Mouse (Mus musculus) CH12.LX (cell line): ENCODE results near the gene Ppp1r35. TPM values are rescaled to one million over a fixed set of nuclear protein-coding genes. Genes with fewer than 3 reads are reported as not detected.

Experiments used
- DNase-seq: peaks from one replicate; pipeline ENCODE4 v3.0.0-alpha.2; 2013; ENCODE audit errors: extremely low read depth
- H3K27ac ChIP-seq: 2 replicates; pipeline ENCODE4 v1.5.1; 2012; ENCODE audit warnings: low read depth, mild to moderate bottlenecking, control low read depth, moderate library complexity; ENCODE audit not compliant: insufficient read depth
- H3K27me3 ChIP-seq: replicated peaks from 2 replicates; pipeline ENCODE3; 2012; ENCODE audit warnings: inconsistent platforms
- H3K36me3 ChIP-seq, 2 experiments: replicated peaks in 1 of 2; 2 replicates each; pipeline versions ENCODE3 to v1.6.1; 2012; ENCODE audit warnings: inconsistent platforms in 1 of 2, low read length in 1 of 2, mild to moderate bottlenecking in 1 of 2, mixed read lengths in 1 of 2, moderate library complexity in 1 of 2; ENCODE audit not compliant: control insufficient read depth in 1 of 2, insufficient read depth in 1 of 2
- H3K4me1 ChIP-seq, 2 experiments: 2 replicates each; pipeline ENCODE4 v1.6.1; 2012; ENCODE audit warnings: inconsistent platforms in 1 of 2, moderate library complexity in 1 of 2; ENCODE audit not compliant: insufficient read depth in 2 of 2, control insufficient read depth in 1 of 2
- H3K4me2 ChIP-seq: 2 replicates; pipeline ENCODE4 v1.6.1; 2012; ENCODE audit warnings: low read depth, mild to moderate bottlenecking, control low read depth; ENCODE audit not compliant: poor library complexity, insufficient read depth, severe bottlenecking
- H3K4me3 ChIP-seq, 3 experiments: fragments of 150-350 bp in 1 of 3; sonication (generic) in 1 of 3; replicated peaks in 1 of 3; 2 replicates each; pipeline versions ENCODE3 to v1.5.1; 2011 to 2012; ENCODE audit warnings: low read depth in 2 of 3, low read length in 2 of 3, mild to moderate bottlenecking in 2 of 3, moderate library complexity in 2 of 3, control low read depth in 1 of 3, improper control_type of control experiment in 1 of 3, inconsistent platforms in 1 of 3, mixed read lengths in 1 of 3; ENCODE audit not compliant: poor library complexity in 1 of 3
- H3K79me2 ChIP-seq: replicated peaks from 2 replicates; pipeline ENCODE4 v1.6.1; 2012; ENCODE audit warnings: mild to moderate bottlenecking, moderate library complexity; ENCODE audit not compliant: control insufficient read depth, poor library complexity, insufficient read depth, severe bottlenecking; ENCODE audit errors: extremely low read depth
- H3K9ac ChIP-seq: 2 replicates; pipeline ENCODE4 v1.6.1; 2012; ENCODE audit warnings: low read depth, mild to moderate bottlenecking, control low read depth, moderate library complexity; ENCODE audit not compliant: insufficient read depth
- H3K9me3 ChIP-seq: replicated peaks from 2 replicates; pipeline ENCODE3; 2012; ENCODE audit warnings: low read length, inconsistent platforms, mixed read lengths
- CHD2 ChIP-seq: IDR thresholded peaks from 2 replicates; pipeline ENCODE4 v1.6.1; 2011; ENCODE audit warnings: low read length, improper control_type of control experiment
- CTCF ChIP-seq, 2 experiments: IDR thresholded peaks in 1 of 2; conservative IDR thresholded peaks in 1 of 2; 2 replicates each; pipeline ENCODE4 v1.5.1; 2011 to 2012; ENCODE audit warnings: low read depth in 2 of 2, low read length in 2 of 2, improper control_type of control experiment in 1 of 2, inconsistent platforms in 1 of 2, mild to moderate bottlenecking in 1 of 2, moderate library complexity in 1 of 2
- E2F4 ChIP-seq: IDR thresholded peaks from 2 replicates; pipeline ENCODE4 v1.6.1; 2011; ENCODE audit warnings: low read depth, low read length, improper control_type of control experiment; ENCODE audit not compliant: insufficient replicate concordance
- HCFC1 ChIP-seq: IDR thresholded peaks from 2 replicates; pipeline ENCODE4 v1.6.1; 2012; ENCODE audit warnings: low read depth, mild to moderate bottlenecking, inconsistent platforms, low read length, improper control_type of control experiment
- IRF4 ChIP-seq: IDR thresholded peaks from 2 replicates; pipeline ENCODE4 v1.6.1; 2014; ENCODE audit warnings: low read depth, mild to moderate bottlenecking, inconsistent platforms, low read length, improper control_type of control experiment
- JUN ChIP-seq: IDR thresholded peaks from 2 replicates; pipeline ENCODE4 v1.6.1; 2011; ENCODE audit warnings: low read depth, mild to moderate bottlenecking, low read length, improper control_type of control experiment, moderate library complexity; ENCODE audit not compliant: insufficient read depth
- KAT2A ChIP-seq: IDR thresholded peaks from 2 replicates; pipeline ENCODE4 v1.6.1; 2012; ENCODE audit warnings: low read length, improper control_type of control experiment, inconsistent platforms; ENCODE audit not compliant: insufficient replicate concordance
- MAX ChIP-seq: IDR thresholded peaks from 2 replicates; pipeline ENCODE4 v1.6.1; 2011; ENCODE audit warnings: low read length, improper control_type of control experiment
- MYC ChIP-seq: IDR thresholded peaks from 2 replicates; pipeline ENCODE4 v1.6.1; 2011; ENCODE audit warnings: low read depth, mild to moderate bottlenecking, improper control_type of control experiment, low read length
- NELFE ChIP-seq: IDR thresholded peaks from 2 replicates; pipeline ENCODE4 v1.6.1; 2011; ENCODE audit warnings: low read depth, low read length, improper control_type of control experiment
- NRF1 ChIP-seq: IDR thresholded peaks from 2 replicates; pipeline ENCODE4 v1.6.1; 2014; ENCODE audit warnings: low read depth, mild to moderate bottlenecking, inconsistent platforms, low read length, improper control_type of control experiment, moderate library complexity
- PAX5 ChIP-seq: IDR thresholded peaks from 2 replicates; pipeline ENCODE4 v1.6.1; 2012; ENCODE audit warnings: low read length, inconsistent platforms, mixed read lengths
- POLR2A ChIP-seq: IDR thresholded peaks from 2 replicates; pipeline ENCODE4 v1.6.1; 2011; ENCODE audit warnings: low read depth, mild to moderate bottlenecking, improper control_type of control experiment, low read length
- RAD21 ChIP-seq: IDR thresholded peaks from 2 replicates; pipeline ENCODE4 v1.6.1; 2011; ENCODE audit warnings: low read depth, mild to moderate bottlenecking, low read length, improper control_type of control experiment, moderate library complexity
- SMC3 ChIP-seq: IDR thresholded peaks from 2 replicates; pipeline ENCODE4 v1.6.1; 2011; ENCODE audit warnings: low read depth, low read length, improper control_type of control experiment
- TBP ChIP-seq: conservative IDR thresholded peaks from 2 replicates; pipeline ENCODE4 v1.6.1; 2011; ENCODE audit warnings: low read depth, low read length, improper control_type of control experiment
- TCF12 ChIP-seq: IDR thresholded peaks from 2 replicates; pipeline ENCODE4 v1.6.1; 2014; ENCODE audit warnings: low read depth, mild to moderate bottlenecking, inconsistent platforms, low read length, improper control_type of control experiment
- UBTF ChIP-seq: IDR thresholded peaks from 2 replicates; pipeline ENCODE4 v1.6.1; 2012; ENCODE audit warnings: low read depth, mild to moderate bottlenecking, inconsistent platforms, low read length, improper control_type of control experiment, moderate library complexity
- USF1 ChIP-seq: IDR thresholded peaks from 2 replicates; pipeline ENCODE4 v1.6.1; 2014; ENCODE audit warnings: low read depth, mild to moderate bottlenecking, inconsistent platforms, low read length, improper control_type of control experiment
- USF2 ChIP-seq: conservative IDR thresholded peaks from 2 replicates; pipeline ENCODE4 v1.6.1; 2011; ENCODE audit warnings: low read depth, low read length, improper control_type of control experiment
- ZC3H11A ChIP-seq: IDR thresholded peaks from 2 replicates; pipeline ENCODE4 v1.6.1; 2012; ENCODE audit warnings: low read depth, mild to moderate bottlenecking, inconsistent platforms, low read length, improper control_type of control experiment
- ZMIZ1 ChIP-seq: IDR thresholded peaks from 2 replicates; pipeline ENCODE4 v1.6.1; 2012; ENCODE audit warnings: low read depth, mild to moderate bottlenecking, inconsistent platforms, low read length, improper control_type of control experiment
- dilution Hi-C: fragments of 300-500 bp; cut with MboI; formaldehyde crosslinking; loops from 2 replicates; pipeline ENCODE4 v1.14.3; 2020; ENCODE audit warnings: low sequenced_read_pairs; ENCODE audit not compliant: extremely low pct_unique_long_range_greater_than_20kb, extremely low pct_ligation_motif_present
- in situ Hi-C: fragments of 300-500 bp; cut with MboI; formaldehyde crosslinking; loops from 3 replicates; pipeline ENCODE4 v1.14.3; 2019; ENCODE audit warnings: low sequenced_read_pairs, low pct_ligation_motif_present, low pct_unique_long_range_greater_than_20kb, mixed read lengths
- polyA plus RNA-seq: library from polyadenylated mRNA; unstranded; fragments of >175 nt; gene quantifications from 2 replicates; pipeline ENCODE4 v1.2.1, GENCODE M21; 2012; ENCODE audit warnings: low read depth; ENCODE audit not compliant: insufficient read length
- total RNA-seq, 2 experiments: library from RNA; depleted of rRNA; stranded (reverse); fragments of 300-350 nt in 1 of 2; fragments of >200 nt in 1 of 2; gene quantifications; 2 replicates each; pipeline ENCODE4 v1.2.3; 2012 to 2014

Ppp1r35 gene
- total and polyA plus RNA-seq, 3 experiments, result 17.3 to 34.6 (median 23.3) TPM

DNA sequence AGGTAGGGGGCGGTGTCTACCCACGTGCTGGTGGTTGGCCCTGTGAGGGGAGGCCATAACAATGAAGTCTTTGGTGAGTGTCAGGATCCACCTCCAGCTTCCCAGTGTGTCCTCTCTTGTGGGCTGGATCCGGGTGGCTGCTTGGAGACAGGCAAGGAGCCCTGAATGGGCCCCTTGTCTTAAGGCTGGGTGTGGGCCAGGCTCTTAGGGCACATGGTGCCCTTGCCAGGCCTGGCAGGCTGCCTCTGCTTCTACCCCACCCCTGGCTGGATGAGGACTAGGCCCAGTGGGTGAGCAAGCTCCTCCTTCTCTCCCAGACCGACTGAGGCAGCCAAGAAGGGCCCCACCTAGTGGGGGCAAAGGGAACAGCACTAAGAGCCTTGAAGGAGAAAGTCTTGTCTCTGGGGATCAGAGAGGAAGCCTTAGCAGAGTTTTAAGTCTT, 18.7 kb upstream of the Ppp1r35 start (continued):
- TF ChIP-seq PAX5, result no peak
- TF ChIP-seq NELFE, result no peak
- TF ChIP-seq USF1, result no peak
- peak; percentile 17; the same call in 1 of the 2 replicates for TF ChIP-seq HCFC1
- no peak for TF ChIP-seq USF2

DNA sequence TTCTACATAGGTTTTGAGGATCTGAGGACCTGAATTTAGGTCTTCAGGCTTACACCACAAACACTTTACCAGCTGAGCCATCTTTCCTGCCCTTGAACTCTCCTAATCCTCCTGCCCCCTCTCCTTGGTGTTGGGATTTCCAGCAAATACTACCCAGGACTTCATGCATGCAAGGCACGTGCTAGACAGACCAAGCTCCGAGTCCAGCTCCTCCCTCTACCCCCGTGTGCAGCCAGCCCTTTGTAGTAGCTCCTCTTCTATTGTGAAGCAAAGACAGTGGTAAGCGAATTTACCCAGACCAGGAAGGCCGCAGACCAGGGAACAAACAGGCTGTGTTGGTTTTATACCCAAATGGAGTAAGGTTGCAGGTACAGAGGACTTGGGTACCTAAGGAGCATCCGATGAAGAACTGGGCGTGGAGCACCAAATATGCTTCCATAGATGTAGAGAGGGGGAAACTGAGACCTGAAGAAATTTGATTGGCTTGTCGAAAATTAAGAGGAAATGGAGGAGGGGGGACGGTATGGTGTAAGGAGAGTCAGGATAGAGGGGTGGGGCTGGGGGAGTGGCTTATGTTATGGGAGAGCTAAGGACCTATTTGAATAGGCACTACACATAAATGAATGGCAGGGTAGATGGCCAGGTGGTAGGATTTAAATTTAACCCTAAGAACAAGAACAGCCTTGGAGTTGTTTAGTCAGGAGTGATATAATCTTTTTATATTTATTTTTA, 13.9 kb upstream of the Ppp1r35 start:
- Histone ChIP-seq H3K79me2 (no peaks in the 10 kb centered on the region), H3K9me3 (peaks cover 2% of the 10 kb centered on the region), H3K27ac (no peak overlapping the region), H3K27me3 (no peaks in the 10 kb centered on the region), H3K4me1 (peaks cover 2 to 8% of the 10 kb centered on the region in 2 experiments; a peak in 2 of 4 replicates), H3K4me2 (no peak overlapping the region), H3K9ac (no peak overlapping the region), H3K36me3 (peaks cover 1 to 20% of the 10 kb centered on the region in 2 experiments), H3K4me3 (no peak overlapping the region)
- in situ Hi-C loops (loop anchor here (5.0 to 25.0 kb wide), 2 partner anchors 112 to 252 kb away; partner anchors contain the start of genes Gigyf1 and Pop7), dilution Hi-C loops (no loop called here)
- no peak for DNase-seq
- no peak for TF ChIP-seq MAX
- no peak for TF ChIP-seq MYC
- TF ChIP-seq NRF1, result no peak
- TF ChIP-seq POLR2A, result no peak
- no peak for TF ChIP-seq UBTF
- TF ChIP-seq CHD2, result no peak
- no peak for TF ChIP-seq SMC3
- TF ChIP-seq IRF4, result no peak
- no peak for TF ChIP-seq RAD21
- no peak for TF ChIP-seq ZMIZ1
- TF ChIP-seq TBP, result no peak
- no peak for TF ChIP-seq KAT2A

DNA sequence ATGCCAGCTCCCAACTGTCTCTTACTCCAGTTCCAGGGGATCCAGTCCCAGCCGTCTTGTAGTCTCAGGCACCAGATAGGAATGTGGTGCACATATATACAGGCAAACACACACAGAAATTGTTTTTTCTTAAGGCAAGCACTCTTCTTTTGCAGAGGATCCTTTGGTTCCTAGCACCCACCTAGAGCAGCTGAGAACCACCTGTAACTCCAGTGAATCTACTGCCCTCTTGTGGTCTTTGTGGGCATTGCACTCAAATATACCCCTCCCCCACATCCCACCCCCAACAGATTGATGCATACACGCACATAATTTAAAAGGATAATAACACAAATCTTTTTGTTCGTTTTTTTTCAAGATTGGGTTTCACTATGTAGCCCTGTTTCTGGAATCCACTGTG, 12.4 kb upstream of the Ppp1r35 start:
- H3K9me3 ChIP-seq, result peaks cover 2% of the 10 kb centered on the region
- H3K27ac ChIP-seq, result no peak overlapping the region
- H3K9ac ChIP-seq, result no peak overlapping the region
- no peak for TF ChIP-seq E2F4
- no peak for TF ChIP-seq JUN
- TF ChIP-seq HCFC1, result no peak
- TF ChIP-seq PAX5, result no peak
- TF ChIP-seq NRF1, result no peak
- no peak for TF ChIP-seq USF2
- TF ChIP-seq ZC3H11A, result no peak
- TF ChIP-seq NELFE, result no peak
- peak; percentile 77 for TF ChIP-seq CHD2
- TF ChIP-seq RAD21, result peak; percentile 48
- TF ChIP-seq TCF12, result no peak
- TF ChIP-seq SMC3, result peak; percentile 50
- no peak for TF ChIP-seq KAT2A
- peak; percentile 58 to 65 for TF ChIP-seq CTCF (conservative IDR thresholded peaks at IDR 0.05 in 1 of 2, IDR thresholded peaks at IDR 0.05 in 1 of 2; ENCODE audit: low read depth in 2 of 2, low read length in 2 of 2)
- TF ChIP-seq, all 38 proteins: peak for 4
- dilution Hi-C loops, result no loop called here
- peak; percentile 45 for DNase-seq
- no peak overlapping the region for H3K4me2 ChIP-seq
- H3K4me1 ChIP-seq, result peaks cover 3 to 4% of the 10 kb centered on the region in 2 experiments; a peak in 1 of 4 replicates
- in situ Hi-C loops, result loop anchor here (25.0 kb wide), 1 partner anchor 254 kb away; the partner anchor contains the start of genes Gigyf1 and Pop7
- H3K27me3 ChIP-seq, result no peaks in the 10 kb centered on the region
- peaks cover 0 to 8% of the 10 kb centered on the region in 2 experiments for H3K36me3 ChIP-seq
- H3K4me3 ChIP-seq, result no peak overlapping the region
- no peaks in the 10 kb centered on the region for H3K79me2 ChIP-seq
